Mouse (Mus musculus) kidney, postnatal 36 days (tissue): Measurements from ENCODE around the gene Gulp1.

Experiments used
- DNase-seq, 2 experiments: peaks; one replicate each; pipeline ENCODE4 v3.0.0; 2021 to 2022; ENCODE audit warnings: mixed read lengths in 2 of 2

Gene Gulp1

DNA sequence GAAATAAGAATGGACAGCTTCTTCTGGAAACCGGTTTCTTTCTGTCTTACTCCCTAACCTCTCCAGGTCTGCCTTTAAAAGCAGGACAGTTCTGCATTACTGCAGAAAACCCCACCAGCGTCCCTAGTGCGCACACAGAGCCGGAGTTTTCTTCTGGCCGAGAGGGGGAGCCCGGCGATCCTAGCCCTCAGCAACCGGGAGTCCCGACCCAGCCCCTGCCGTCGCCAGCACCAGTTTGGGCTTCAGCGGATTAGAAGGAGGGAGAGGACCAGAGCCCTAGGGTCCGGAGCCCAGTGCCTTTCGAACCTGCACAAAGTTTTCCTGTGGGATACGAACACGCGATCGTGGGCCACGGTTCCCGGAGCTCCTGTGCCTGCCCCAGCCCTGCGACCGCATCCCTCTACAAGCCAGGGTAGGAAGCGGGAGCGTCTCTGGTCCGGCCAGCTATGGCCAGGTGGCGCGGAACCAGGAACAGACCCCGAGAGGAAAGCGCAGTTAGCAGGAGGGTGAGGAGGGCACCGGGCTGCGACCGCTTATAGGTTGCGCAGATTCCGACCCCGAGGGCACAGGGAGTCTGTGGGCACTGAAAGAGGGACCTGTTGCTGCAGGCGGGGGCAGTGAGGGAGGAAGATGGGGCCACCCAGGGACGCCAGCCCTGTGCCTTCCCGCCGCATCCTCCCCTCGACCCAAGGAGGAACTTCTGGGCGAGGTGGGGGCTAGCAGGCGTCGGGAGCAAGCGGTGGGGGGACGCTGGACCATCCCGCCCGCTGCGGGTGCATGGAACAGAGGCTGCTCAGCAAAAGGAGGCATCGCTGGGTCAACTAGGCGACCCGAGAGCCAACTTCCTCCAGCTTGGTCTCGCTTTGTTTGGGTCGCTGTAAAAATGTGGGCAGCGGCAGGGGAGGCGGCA lies at the start of gene Gulp1:
Gene Gulp1, plus strand, starts transcription at position 51 of the 910 bp plus-strand sequence.
- DNase-seq = peak; percentile 71 to 84

DNA sequence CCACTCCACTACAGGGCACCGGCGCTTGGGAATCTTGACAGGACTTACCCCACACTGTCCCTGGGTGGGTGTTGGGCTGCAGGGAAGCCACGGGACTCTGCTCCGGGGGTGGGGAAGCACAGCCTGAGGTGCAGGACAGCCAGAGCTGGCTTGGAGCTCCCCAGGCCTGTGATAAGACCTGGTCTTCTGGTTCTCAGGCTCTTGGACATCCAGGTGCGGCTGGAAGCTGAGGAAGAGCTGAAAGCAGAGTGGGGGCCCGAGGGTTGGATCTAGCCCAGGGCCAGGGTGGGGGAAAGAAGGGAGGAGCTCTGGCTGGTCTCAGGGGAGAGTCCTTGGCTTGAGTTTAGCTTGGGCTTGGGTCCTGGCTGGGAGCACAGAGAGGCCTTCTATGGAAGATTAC lies 1.1 kb upstream of the Gulp1 start:
- no peak for DNase-seq

DNA sequence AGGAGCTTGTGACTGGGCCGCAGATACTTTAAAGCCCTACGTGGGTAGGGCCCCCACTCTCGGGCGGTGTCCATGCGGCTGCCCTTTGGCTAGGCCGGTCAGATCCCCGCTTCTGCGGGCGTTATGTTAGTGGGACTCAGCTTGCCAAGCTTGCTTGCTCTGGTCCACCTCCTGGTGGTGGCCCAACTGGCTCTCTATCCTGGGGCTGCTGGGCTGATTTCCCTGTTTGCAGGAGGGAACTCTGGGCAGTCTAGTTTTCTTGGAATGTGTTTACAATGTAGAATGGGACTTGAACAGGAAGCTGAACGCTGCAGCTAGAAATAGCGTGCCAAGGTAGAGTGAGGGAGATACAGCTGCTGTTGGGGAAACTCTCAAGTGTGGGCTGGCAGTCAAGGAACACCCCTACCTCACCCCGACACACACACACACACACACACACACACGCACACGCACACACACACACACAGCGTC lies 1.1 kb downstream of the Gulp1 start:
- DNase-seq = peak; percentile 52 to 64

DNA sequence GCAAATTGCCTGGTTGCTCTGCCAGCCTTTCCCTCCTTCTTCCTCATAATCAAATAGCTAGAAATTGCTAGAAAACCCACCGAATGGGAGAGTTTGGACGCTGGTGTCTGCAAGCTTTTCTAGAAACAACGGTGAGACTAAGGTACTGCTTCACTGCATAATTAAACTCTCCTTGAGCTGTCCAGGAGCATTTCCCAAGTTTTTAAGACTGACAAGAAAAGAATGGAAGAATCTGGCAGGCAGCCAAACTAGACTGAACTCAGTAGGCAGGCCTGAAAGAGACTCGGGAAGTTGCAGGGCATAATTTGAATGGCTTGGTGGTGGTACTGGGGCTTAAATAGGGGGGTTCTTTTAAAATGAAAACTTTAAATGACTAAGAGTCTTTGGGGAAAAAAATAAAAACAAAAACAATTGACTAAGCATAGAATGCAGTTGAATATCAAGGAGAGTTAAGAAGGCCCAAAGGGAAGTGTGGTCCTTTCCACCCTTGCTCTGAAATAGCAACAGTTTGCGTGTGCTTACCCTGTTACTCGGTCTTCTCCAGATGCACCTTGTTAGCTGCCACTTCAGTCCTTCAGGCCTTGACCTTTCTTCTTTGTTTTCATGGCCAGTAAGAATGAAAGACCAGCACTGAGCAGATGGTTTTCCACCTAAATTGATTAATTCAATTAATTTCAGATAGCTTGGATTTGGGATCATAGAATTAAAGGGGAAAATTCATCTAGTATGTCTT lies 2.0 kb downstream of the Gulp1 start:
- peak; percentile 33 to 57 for DNase-seq

DNA sequence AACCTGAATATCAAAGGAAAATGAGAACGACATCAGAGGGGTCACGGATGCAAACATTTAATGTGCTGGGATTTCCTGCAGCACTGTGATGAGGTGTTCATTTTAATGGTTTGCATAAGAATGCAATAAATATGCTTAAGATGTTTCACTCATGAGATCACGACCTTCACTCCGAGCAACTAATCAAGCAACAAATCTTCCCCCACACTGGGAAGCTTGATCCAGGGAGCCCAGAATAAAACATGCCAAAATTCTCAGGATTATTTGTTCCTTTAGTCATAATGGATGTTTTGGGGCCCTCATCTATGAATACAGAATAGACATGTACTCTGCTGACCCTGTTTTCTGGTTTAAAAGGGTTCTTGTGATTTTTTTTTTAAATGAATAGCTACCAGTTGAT lies 16.1 kb downstream of the Gulp1 start:
- no peak for DNase-seq

DNA sequence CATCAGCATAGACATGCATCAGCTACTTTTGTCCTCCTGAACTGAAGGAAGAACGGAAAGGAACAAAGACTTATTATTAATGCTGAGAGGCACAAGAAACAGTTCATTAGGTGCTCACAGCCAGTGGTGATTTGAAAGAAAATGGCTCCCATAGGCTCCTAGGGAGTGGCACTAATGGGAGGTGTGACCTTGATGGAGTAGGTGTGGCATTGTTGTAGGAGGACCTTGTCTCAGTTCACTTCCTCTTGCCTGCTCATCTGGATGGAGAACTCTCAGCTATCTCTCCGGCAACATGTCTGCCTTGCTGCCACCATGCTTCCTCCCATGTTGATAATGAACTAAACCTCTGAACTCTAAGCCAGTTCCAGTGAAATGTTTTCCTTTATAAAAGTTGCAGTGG lies 17.0 kb downstream of the Gulp1 start:
- DNase-seq = no peak

DNA sequence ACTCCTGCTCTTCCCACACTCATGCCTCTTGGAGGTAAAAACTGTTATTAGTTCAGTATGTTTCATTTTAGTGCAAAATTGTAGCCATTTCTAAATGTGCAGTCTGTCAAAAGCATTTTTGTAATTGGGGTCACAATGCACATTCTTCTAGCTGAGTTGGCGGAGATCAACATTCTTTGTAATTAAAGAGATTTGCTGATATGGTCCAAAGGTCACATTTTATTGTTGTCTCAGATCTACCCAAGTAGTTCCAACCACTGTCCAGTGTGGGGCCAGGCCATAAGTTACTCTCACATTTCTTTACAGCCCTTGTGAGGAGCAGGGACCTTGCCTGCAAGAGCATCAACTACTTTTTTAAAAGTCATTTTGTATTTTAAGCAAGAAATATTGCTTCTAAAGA lies 24.7 kb downstream of the Gulp1 start:
- peak in 1 of 2 experiments; percentile 39 for DNase-seq

DNA sequence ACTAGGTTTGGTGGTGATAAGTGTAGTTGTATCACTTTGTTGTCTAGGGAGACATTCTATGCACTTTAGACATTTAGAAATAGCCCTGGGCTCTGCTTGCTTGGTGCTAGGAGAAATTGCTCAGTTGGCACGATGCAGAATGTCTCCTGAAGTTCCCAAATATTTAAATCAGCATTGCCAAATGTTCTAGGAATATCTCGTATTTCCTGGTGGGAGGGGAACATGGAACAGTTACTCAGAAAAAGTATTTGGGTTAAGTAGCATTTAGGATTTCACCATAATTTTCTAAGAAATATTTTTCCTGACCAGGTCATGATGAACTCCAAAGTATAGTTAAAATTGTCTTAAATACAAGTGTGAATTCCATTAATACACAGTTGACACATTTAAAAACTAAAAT lies 25.3 kb downstream of the Gulp1 start:
- DNase-seq = no peak

DNA sequence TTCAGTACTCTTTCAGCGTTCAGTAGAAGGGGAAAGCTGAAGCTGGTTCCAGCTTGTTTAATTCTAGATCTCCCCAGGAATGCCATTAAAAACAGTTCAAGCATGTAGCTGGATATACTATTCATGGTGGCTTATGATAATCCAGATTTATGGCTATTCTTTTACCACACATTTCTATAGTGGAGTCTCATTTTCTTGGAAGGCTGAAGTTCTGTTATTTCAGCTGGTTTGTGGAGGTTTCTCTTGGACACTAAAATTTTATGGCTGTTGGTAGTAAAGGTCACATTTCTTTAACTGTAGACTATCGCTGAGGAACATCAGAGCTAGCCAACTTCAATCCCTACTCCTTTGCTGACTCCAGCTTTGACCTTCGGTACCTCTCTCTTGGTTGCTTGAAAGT lies 29.1 kb downstream of the Gulp1 start:
- peak in 1 of 2 experiments; percentile 8 for DNase-seq

DNA sequence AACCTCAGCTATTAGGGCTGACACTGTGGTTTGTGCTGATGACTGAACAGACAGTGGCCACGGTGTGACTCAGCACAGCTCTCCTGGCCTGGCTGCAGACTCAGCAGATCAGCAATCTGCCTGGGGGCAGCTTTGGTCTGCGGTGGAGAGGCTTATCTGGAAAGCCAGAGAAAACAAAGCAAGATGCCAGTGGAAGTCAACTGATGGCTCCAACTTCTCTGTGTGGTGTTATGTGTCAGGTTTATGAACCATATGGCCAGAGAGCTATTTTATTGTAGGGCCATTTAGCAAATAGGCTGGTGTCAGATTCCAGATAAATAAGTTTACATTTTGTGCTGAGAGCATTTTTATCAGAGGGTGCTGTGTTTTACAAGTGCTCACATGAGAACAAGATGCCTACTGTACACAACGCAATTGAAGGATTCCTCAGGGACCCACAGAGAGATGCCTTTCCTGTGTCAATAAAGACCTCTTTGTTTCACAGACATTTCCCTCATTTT lies 33.6 kb downstream of the Gulp1 start:
- peak; percentile 7 to 22 for DNase-seq

DNA sequence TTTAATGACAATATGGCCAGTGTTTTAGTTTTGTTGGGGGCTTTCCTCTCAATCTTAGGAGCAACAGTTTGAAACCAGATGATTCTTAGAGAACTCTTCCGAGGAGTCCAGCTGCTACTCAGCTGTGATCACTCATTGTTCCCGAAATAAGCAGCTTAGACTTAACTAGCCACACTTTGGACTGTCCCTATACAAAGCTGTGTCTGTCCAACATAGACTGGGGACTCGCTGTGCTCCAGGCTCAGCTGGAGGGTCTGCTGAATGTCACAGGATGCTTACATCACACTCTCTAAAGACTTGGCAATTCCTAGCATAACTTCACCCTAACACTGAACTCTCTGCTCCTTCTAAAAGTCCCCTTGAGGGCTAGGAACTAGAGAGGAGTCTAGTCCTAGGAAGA lies 40.4 kb downstream of the Gulp1 start:
- DNase-seq = no peak

DNA sequence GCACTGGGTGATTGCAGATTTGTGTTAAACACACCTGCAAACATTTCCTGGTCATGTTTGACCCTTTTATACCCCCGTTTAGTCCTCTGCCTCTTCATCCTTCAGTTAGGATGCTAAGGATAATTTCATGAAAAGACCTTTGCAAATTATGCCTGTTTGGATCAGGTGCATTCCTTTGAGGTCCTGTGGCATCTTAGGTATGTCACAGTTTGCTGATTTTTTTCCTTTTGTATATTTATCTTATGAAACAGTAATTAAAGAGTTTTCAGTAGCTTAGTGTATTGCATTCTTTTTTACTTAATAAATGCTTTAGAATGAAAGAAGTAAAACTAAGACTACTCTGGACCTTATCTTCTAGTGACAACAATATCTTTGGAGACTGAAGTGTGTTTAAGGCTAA lies 41.8 kb downstream of the Gulp1 start:
- no peak for DNase-seq

DNA sequence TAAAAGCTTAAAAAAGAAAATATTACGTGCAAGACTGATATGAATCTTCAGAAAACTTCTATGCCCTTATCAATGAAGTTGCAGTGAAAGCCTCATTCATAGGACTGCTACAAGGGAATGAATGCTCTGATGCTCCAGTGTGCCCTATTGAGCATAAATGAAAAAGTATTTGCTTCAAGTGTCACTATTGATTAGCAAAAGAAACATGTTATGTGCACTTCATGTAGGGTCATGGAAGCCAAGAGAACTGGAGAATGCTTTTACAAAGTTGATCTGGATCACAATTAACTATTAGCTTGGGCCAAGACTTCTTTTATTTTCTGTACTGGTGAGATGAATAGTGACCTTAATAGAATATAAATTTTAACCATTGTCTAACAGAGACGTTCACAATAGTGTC lies 47.0 kb downstream of the Gulp1 start:
- no peak for DNase-seq

DNA sequence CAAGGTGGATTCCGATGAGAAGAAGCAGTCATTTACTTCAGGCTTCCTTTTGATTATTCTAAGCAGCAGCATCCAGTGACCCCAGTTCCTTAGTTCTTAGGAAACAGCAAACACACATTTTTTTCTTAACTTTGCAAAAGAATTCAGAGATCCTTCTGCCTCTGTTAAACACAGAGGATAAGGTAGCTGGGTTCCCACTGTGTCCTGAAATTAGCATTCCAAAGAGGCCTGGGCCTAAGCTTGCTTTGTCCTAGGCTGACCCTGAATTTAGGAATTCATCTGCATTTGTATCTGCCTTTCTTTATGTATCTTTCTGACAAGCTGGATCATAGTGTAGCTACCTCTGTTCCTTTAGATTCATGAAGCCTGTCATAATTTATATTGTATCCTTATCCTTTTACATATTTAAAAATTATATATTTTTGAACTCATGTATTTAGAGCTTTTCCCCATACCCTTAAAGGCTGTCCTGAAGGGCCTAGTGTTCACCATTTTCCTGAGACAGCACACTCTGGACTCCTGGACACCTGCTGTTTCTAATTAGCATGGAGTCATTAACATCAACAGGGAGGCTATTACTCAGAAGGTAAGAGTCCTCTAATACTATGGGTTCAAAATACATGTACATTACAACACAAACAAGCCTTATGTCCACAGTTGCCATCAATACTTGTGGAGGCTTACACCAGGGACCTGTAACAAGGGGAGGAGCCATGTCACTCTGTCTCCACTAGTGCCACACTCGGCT lies 62.2 kb downstream of the Gulp1 start:
- DNase-seq = no peak

DNA sequence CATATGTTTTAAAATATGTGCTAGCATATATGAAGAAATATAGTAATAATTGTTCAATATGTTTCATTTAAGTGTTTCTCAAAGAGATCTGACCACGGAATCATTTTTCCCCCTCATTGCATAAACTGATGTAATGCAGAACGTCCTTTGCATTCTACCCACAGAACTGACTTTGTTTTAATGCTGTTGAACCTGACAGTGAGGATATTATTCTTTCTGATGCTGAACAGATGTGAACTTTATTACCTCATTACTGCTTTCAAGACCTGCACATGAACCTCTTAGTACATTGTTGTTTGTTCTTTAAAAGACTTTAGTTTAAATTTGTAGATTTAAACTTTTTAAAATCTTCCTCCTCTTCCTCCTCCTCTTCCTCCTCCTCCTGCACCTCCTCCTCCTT lies 67.4 kb downstream of the Gulp1 start:
- DNase-seq = no peak

DNA sequence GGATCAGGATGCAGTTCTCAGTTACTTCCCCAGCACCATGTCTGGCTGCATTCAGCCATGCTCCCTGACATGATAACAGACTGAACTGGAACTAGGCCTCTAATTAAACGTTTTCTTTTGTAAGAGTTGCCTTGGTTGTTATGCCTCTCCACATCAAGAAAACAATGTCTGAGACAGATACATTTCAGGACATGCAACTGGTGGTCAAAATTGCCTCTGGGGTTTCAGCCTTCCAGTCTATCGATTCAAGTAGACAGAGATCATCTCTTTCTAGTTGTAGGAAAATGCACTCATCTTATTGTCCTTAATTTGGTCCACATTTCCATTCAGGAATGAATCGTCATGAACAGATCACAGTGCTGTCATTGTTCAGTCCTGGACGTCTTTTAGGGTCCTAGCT lies 83.2 kb downstream of the Gulp1 start:
- no peak for DNase-seq

DNA sequence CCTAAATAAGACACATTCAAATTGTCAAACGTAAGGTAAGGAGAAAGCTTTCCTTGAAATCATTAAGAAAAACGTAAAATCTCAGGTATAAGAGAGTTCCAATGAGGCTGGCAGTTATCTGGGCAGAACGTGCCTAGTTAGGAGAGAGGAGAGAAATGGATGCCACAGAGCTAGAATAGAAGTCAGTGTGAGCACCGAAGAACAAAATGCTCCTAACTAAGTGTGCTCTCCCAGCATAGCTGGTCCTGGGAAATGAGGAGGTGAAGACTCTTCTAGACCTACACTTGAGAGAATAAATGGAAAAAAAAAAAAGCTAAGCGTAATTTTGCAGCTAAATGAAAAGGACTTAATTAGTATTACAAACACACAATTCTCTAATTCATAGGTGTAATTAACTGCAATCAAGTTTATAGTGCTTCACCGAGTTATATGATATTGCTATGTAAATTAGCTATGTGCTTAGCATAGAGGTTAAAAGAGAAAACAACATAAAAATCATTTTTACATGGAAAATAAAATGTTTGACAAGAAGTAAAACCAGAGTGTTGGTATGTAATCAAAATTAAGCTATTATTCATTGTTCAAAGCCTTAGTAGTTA lies 94.5 kb downstream of the Gulp1 start:
- DNase-seq = no peak

DNA sequence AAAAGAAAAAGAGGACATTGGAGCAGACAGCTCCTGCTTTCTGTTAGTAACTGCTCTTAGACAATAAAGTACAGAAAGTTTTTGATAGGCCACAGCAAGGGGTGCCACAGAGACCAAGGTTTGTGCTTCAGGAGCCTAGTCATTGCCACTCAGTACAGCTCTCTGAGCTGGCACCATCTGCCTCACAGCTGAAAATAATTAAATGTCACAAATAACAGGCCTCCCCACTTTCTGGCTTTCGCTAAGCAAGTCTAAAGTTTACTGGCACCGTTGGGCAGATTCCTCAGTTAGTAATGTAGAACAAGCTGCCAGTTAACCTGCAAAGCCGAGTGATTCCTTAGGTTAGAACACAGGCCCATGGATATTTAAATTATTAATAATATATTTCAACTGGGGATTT lies 127.7 kb downstream of the Gulp1 start:
- no peak for DNase-seq

DNA sequence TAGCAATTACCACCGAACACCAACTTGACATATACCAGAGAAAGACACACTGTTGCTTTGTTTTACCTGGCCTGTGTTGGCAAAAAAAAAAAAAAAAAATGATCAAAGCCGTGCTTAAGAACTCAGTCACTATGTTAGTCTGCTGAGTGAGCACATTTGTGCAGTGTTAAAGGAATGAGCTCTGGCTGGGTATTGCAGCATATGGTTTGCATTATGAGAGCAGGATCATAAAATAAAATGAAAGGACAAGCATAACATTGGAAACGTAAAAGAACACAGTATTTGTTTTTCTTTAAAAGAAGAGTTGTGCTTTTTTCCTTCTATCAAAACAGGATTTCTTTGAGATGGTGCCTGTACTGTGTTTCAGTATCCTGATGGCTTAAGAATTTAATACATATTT lies 128.1 kb downstream of the Gulp1 start:
- no peak for DNase-seq

DNA sequence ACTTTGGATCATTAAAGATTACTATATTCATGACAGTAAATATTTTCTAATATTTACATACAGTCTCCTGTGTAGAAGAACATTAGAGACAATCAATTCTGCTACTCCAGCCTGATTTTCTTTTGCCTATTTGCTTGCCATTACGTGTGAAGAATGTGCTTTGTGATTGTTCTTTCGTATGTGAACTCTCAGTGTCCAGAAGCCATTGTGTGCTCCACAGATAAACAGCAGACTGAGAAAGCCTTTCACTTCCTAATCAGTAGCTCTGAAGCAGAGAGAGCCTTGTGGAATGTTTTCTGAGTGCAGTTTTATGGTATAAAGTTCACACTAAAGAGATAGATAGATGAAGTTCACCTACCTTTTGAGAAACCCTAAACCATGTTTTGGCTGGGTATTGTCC lies 131.2 kb downstream of the Gulp1 start:
- no peak for DNase-seq

DNA sequence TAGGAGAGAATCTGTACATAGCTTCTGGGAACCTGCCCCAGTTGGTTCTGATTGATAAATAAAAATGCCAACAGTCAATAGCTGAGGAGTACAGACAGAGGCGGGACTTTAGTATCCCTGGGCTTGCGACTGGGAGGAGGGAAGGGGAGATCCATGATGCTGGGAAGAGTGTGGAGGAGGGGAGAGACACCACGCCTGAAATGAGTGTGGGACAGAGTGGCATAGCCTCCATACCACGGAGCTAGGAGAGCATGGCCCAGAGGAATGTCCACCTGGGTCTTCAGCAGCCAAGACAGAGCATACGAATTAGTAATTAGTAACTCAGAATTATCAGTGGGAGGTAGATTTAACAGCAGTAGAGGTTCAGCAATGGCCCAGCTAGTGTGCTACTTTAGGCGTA lies 132.4 kb downstream of the Gulp1 start:
- DNase-seq = no peak

DNA sequence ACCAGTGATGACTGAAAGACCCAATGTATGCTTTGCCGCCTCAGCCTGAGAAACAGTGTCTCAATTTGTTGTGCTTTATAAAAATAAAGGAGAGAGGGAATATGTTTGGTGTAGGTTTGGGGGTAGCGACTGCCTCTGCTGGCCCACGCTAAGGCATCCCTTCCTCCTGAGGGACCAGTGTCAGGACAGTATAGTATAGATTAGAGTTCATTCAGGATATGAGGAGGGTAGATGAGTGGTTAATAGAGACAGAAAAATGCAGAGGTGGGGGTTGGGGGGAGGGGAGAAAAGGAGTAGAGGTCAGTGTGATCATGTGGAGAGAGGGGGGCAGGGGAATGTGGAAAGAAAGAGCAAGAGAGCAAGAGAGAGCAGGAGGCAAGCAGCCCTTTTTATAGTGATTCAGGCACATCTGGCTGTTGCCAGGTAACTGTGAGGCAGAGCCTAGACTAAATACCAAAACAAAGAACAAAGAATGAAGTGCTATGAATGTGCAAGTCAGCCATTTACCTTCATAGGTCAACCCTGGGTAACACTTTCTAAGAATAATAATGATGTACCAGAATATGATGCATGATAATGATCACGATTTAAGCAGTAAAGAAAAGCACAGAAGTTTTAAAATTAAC lies 169.6 kb downstream of the Gulp1 start:
- DNase-seq = no peak
